Mouse (Mus musculus): ENCODE measurements around the gene Gal3st3. TPM values are rescaled to one million over a fixed set of nuclear protein-coding genes. Genes with fewer than 3 reads are reported as not detected.

Gal3st3 gene
- polyA plus RNA-seq, 1 experiment = not detected

DNA sequence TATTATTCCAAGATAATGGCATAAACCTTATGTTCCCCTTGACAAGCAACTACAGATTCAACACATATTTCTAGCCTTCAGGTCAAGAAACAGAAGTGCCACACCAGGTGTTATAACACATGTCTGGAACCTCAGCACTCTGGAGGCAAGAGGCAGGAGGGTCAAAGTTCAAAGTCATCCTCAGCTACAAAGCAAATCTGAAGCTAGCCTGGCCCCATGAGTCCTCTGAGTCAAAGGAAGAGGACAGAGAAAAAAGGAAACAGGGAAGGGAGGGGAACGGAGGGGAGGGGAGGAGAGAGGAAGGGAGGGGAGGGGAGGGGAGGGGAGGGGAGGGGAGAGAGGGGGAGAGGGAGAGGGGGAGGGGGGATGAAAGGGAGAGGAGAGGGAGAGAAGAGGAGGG, 57.9 kb downstream of the Gal3st3 start:
- H3K27me3 ChIP-seq (ENCODE audit: control insufficient read depth) = no peaks in the 10 kb centered on the region
- no peaks in the 10 kb centered on the region; the same call in 1 of the 2 replicates for H3K4me1 ChIP-seq (ENCODE audit: control insufficient read depth)
- TF ChIP-seq TAL1 (IDR thresholded peaks at IDR 0.05; ENCODE audit: low read length) (no peak), GATA1 (IDR thresholded peaks at IDR 0.05; ENCODE audit: low read length) (no peak)
- H3K9me3 ChIP-seq (ENCODE audit: control insufficient read depth, low read length) = no peaks in the 10 kb centered on the region
- H3K36me3 ChIP-seq (ENCODE audit: control insufficient read depth) = no peaks in the 10 kb centered on the region
- H3K4me3 ChIP-seq (replicated peaks) = no peak overlapping the region

Other genes starting within 250 kb of the Gal3st3 start
- gene Rin1, start 247.8 kb upstream of the Gal3st3 start, polyA plus RNA-seq (2012) = 0.03 and 0.13 TPM in 2 replicates
- gene Cd248, start 230.3 kb upstream of the Gal3st3 start, polyA plus RNA-seq (2012) = 0.06 and 0.11 TPM in 2 replicates
- gene Tmem151a, start 212.8 kb upstream of the Gal3st3 start, polyA plus RNA-seq (2012) = 0.02 TPM in 1 of 2 replicates, not detected in the other
- 0.79 and 0.94 TPM in 2 replicates for gene Yif1a, start 209.8 kb upstream of the Gal3st3 start, polyA plus RNA-seq (2012)
- gene Cnih2, start 199.8 kb upstream of the Gal3st3 start, polyA plus RNA-seq (2012) = 0.12 and 0.17 TPM in 2 replicates
- gene Rab1b, start 191.3 kb upstream of the Gal3st3 start, polyA plus RNA-seq (2012) = 16.9 and 17.0 TPM in 2 replicates
- 0.52 and 1.2 TPM in 2 replicates for gene Klc2, start 179.8 kb upstream of the Gal3st3 start, polyA plus RNA-seq (2012)
- gene Pacs1, start 25.2 kb upstream of the Gal3st3 start, polyA plus RNA-seq (2012) = 2.6 and 2.7 TPM in 2 replicates
- gene Sf3b2, start 2.9 kb upstream of the Gal3st3 start, polyA plus RNA-seq (2012) = 23.0 and 27.9 TPM in 2 replicates
- gene Catsper1, start 37.4 kb downstream of the Gal3st3 start, polyA plus RNA-seq (2012) = not detected in 2 replicates
- gene Cst6, start 51.2 kb downstream of the Gal3st3 start, polyA plus RNA-seq (2012) = not detected in 2 replicates
- 4.6 and 4.7 TPM in 2 replicates for gene Eif1ad, start 68.4 kb downstream of the Gal3st3 start, polyA plus RNA-seq (2012)
- gene Banf1, start 68.8 kb downstream of the Gal3st3 start, polyA plus RNA-seq (2012) = 15.6 and 21.7 TPM in 2 replicates
- 15.8 and 17.4 TPM in 2 replicates for gene Sart1, start 90.4 kb downstream of the Gal3st3 start, polyA plus RNA-seq (2012)
- gene Tsga10ip, start 104.2 kb downstream of the Gal3st3 start, polyA plus RNA-seq (2012) = not detected in 2 replicates
- 25.1 and 29.2 TPM in 2 replicates for gene Drap1, start 126.6 kb downstream of the Gal3st3 start, polyA plus RNA-seq (2012)
- gene AI837181, start 126.8 kb downstream of the Gal3st3 start, polyA plus RNA-seq (2012) = 3.1 and 3.7 TPM in 2 replicates
- 0.12 and 0.18 TPM in 2 replicates for gene Fosl1, start 149.2 kb downstream of the Gal3st3 start, polyA plus RNA-seq (2012)
- gene Ccdc85b, start 159.6 kb downstream of the Gal3st3 start, polyA plus RNA-seq (2012) = 0.54 and 0.57 TPM in 2 replicates
- 2.4 and 11.7 TPM in 2 replicates for gene Fibp, start 162.3 kb downstream of the Gal3st3 start, polyA plus RNA-seq (2012)
- not detected in 2 replicates for gene Ctsw, start 170.2 kb downstream of the Gal3st3 start, polyA plus RNA-seq (2012)
- gene Efemp2, start 175.6 kb downstream of the Gal3st3 start, polyA plus RNA-seq (2012) = 0.03 and 0.04 TPM in 2 replicates
- gene Mus81, start 190.1 kb downstream of the Gal3st3 start, polyA plus RNA-seq (2012) = 5.2 and 9.4 TPM in 2 replicates
- gene Cfl1, start 192.1 kb downstream of the Gal3st3 start, polyA plus RNA-seq (2012) = 151 and 164 TPM in 2 replicates
- gene 1700020D05Rik, start 205.5 kb downstream of the Gal3st3 start, polyA plus RNA-seq (2012) = 0.10 and 0.18 TPM in 2 replicates
- gene Snx32, start 212.2 kb downstream of the Gal3st3 start, polyA plus RNA-seq (2012) = 1.3 and 1.5 TPM in 2 replicates